Mouse (Mus musculus): ENCODE measurements at regions not wholly inside any gene's neighbourhood (a gene's known extent, or its start where the extent isn't known, plus 50 kb on each side); places are given as distances from the start of the nearest gene placed in this dataset.

DNA sequence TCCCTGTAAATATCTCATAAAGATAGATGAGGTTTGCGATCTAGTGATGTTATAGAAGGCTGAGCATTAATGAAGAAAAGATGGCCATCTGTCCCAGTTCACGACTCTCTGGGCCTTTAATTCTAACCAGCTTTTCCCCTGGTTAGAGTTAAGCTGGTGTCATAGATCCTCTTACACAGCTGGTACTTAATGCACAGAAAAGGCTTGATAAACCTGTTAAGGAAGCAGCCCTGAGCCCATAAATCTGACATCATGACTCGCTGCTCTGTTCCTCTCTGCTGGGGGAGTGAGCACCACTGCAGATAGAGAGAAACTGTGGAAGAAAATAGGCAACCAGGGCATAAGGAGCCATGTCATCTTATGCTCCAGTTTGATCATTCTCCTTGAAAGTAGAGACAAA, 316.5 kb downstream of the Etaa1 start:
- Histone ChIP-seq H3K36me3 (ENCODE audit: control insufficient read depth, insufficient read depth, low read length) (no peaks in the 10 kb centered on the region), H3K9me3 (ENCODE audit: control insufficient read depth, low read length) (no peaks in the 10 kb centered on the region), H3K27ac (replicated peaks; ENCODE audit: low read depth, low read length) (no peak overlapping the region), H3K4me3 (ENCODE audit: low read depth, low read length) (no peak overlapping the region), H3K9ac (ENCODE audit: low read depth, low read length) (no peak overlapping the region), H3K4me2 (ENCODE audit: low read depth, low read length) (no peak overlapping the region), H3K4me1 (ENCODE audit: control insufficient read depth, insufficient read depth, low read length) (no peaks in the 10 kb centered on the region), H3K27me3 (replicated peaks; ENCODE audit: control insufficient read depth, insufficient read depth, low read length) (no peaks in the 10 kb centered on the region)
- ATAC-seq (ENCODE audit: low read depth) (no peak), DNase-seq (ENCODE audit: low spot score) (no peak)
- WGBS: 41% methylated on average over 3 of the region's 3 CpGs

- ATAC-seq (ENCODE audit: low read depth): no peak
- Histone ChIP-seq H3K27ac (replicated peaks; ENCODE audit: low read depth, low read length) (no peak overlapping the region), H3K4me3 (ENCODE audit: low read depth, low read length) (no peak overlapping the region), H3K9ac (ENCODE audit: low read depth, low read length) (no peak overlapping the region), H3K4me1 (ENCODE audit: control insufficient read depth, insufficient read depth, low read length) (no peaks in the 10 kb centered on the region), H3K27me3 (replicated peaks; ENCODE audit: control insufficient read depth, insufficient read depth, low read length) (no peaks in the 10 kb centered on the region), H3K36me3 (ENCODE audit: control insufficient read depth, insufficient read depth, low read length) (no peaks in the 10 kb centered on the region), H3K9me3 (ENCODE audit: control insufficient read depth, low read length) (no peaks in the 10 kb centered on the region), H3K4me2 (ENCODE audit: low read depth, low read length) (no peak overlapping the region)
- no peak for DNase-seq (ENCODE audit: low spot score)
- WGBS: 62% methylated on average over 7 of the region's 7 CpGs
Observed at GRCm38 (mm10) chr11:17639922-17640321, 313.8 kb downstream of the Etaa1 start.

DNA sequence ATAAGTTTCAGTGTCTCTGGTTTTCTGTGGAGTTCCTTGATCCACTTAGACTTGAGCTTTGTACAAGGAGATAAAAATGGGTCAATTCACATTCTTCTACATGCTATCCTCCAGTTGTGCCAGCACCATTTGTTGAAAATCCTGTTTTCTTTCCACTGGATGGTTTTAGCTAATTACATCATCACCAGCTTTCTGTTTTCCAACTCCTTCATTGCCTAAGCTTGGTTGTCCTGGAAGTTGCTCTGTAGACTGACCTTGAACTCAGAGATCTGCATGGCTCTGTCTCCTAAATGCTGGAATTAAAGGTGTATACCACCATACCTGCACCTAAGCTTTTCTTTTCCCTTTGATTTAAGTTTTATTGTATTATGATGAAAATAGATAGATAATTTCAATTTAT, 306.2 kb downstream of the Etaa1 start:
- H3K27me3 ChIP-seq (replicated peaks; ENCODE audit: control insufficient read depth, insufficient read depth, low read length): no peaks in the 10 kb centered on the region
- no peaks in the 10 kb centered on the region for H3K4me1 ChIP-seq (ENCODE audit: control insufficient read depth, insufficient read depth, low read length)
- H3K9me3 ChIP-seq (ENCODE audit: control insufficient read depth, low read length): no peaks in the 10 kb centered on the region
- no peak for DNase-seq (ENCODE audit: low spot score)
- no peak overlapping the region for H3K9ac ChIP-seq (ENCODE audit: low read depth, low read length)
- no peak overlapping the region for H3K4me3 ChIP-seq (ENCODE audit: low read depth, low read length)
- no peak overlapping the region for H3K27ac ChIP-seq (replicated peaks; ENCODE audit: low read depth, low read length)
- no peaks in the 10 kb centered on the region for H3K36me3 ChIP-seq (ENCODE audit: control insufficient read depth, insufficient read depth, low read length)
- no peak for ATAC-seq (ENCODE audit: low read depth)
- H3K4me2 ChIP-seq (ENCODE audit: low read depth, low read length): no peak overlapping the region

DNA sequence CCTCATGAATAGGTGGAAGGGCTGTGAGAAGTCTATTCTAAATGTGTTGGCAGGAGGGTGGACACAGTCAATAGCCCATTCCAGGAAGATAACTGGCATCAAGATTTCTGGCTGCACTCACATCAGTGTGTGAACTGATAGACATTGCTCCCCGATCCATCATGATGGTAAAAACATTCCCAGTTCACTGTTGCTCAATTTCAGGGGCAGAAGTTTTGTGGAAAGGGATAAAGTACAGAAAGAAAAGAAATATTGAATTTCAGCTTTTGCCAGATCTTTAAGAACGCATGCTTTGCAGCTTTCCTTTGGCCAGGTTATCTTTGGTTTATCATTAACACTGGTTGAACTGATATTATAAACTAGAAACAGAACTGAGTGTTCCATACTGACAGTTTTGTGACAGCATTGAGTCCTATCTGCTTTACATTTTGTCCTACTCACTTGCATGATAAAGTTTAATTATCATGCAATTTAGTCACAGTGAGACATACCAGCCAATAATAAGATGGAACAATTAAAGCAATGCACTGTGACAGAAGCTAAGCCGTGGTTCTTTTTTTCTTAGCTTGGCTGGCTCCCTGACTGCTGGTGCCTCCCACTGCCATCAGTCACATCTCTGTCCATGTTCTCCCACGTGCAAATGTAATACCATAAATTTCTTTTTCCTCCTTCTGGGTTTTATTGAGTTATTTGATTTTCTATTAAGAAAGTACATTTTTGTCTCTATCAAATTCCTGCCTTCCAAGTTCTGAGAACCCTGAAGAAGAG, 302.1 kb downstream of the Etaa1 start:
- ATAC-seq (ENCODE audit: low read depth): no peak
- no peak for DNase-seq (ENCODE audit: low spot score)
- WGBS: 58% methylated on average over 4 of the region's 4 CpGs

DNA sequence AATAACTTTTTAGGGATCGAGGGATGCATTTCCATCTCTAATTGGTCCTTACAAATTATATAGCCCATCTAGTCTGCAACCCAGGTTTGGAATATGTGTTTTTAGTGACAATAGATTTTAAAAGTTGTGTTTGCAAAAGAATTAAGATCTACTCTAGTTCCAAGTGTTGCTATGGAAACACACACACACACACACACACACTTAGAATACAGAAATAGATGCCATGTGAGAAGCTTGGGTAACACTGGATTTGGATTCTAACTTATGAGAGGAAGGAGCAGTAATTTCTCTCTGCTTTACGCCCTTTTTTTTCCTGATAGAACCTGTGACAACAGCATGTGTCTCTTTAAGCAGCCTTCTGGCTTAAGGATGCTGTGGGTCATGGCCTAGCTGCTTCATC, 297.8 kb downstream of the Etaa1 start:
- Histone ChIP-seq H3K4me3 (ENCODE audit: low read depth, low read length) (no peak overlapping the region), H3K9ac (ENCODE audit: low read depth, low read length) (no peak overlapping the region), H3K9me3 (ENCODE audit: control insufficient read depth, low read length) (no peaks in the 10 kb centered on the region), H3K4me2 (ENCODE audit: low read depth, low read length) (no peak overlapping the region), H3K27ac (replicated peaks; ENCODE audit: low read depth, low read length) (no peak overlapping the region), H3K36me3 (ENCODE audit: control insufficient read depth, insufficient read depth, low read length) (no peaks in the 10 kb centered on the region), H3K4me1 (ENCODE audit: control insufficient read depth, insufficient read depth, low read length) (no peaks in the 10 kb centered on the region), H3K27me3 (replicated peaks; ENCODE audit: control insufficient read depth, insufficient read depth, low read length) (no peaks in the 10 kb centered on the region)
- DNase-seq (ENCODE audit: low spot score) (no peak), ATAC-seq (ENCODE audit: low read depth) (no peak)
- 86% methylated on average over 2 of the region's 2 CpGs for WGBS

More for the DNA sequence above, 302.1 kb downstream of the Etaa1 start:
- Histone ChIP-seq H3K4me2 (ENCODE audit: low read depth, low read length) (no peak overlapping the region), H3K27me3 (replicated peaks; ENCODE audit: control insufficient read depth, insufficient read depth, low read length) (no peaks in the 10 kb centered on the region), H3K9ac (ENCODE audit: low read depth, low read length) (no peak overlapping the region), H3K4me3 (ENCODE audit: low read depth, low read length) (no peak overlapping the region), H3K36me3 (ENCODE audit: control insufficient read depth, insufficient read depth, low read length) (no peaks in the 10 kb centered on the region), H3K4me1 (ENCODE audit: control insufficient read depth, insufficient read depth, low read length) (no peaks in the 10 kb centered on the region), H3K27ac (replicated peaks; ENCODE audit: low read depth, low read length) (no peak overlapping the region), H3K9me3 (ENCODE audit: control insufficient read depth, low read length) (no peaks in the 10 kb centered on the region)

DNA sequence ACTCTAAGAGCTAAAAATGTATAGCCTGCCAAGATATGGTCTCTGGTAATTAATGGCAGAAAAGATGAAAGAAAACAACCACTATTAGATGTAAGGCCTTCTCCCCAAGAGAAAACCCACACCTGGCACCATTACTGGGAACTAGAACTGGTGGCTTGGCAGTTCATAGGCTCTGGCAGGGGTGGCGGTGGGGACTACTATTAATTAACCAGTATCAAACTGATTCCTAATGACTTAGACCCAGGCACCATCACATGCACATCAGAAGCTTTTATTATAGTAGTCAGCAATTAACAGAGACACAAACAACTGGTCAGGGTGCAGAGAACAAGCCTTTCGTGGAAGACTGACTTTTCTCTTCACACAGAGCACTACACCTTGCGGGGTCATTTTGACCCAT, 296.0 kb downstream of the Etaa1 start:
- no peaks in the 10 kb centered on the region for H3K9me3 ChIP-seq (ENCODE audit: control insufficient read depth, low read length)
- no peak overlapping the region for H3K4me2 ChIP-seq (ENCODE audit: low read depth, low read length)
- no peaks in the 10 kb centered on the region for H3K36me3 ChIP-seq (ENCODE audit: control insufficient read depth, insufficient read depth, low read length)
- H3K9ac ChIP-seq (ENCODE audit: low read depth, low read length): no peak overlapping the region
- 86% methylated on average over 3 of the region's 3 CpGs for WGBS
- H3K27me3 ChIP-seq (replicated peaks; ENCODE audit: control insufficient read depth, insufficient read depth, low read length): no peaks in the 10 kb centered on the region
- no peak for ATAC-seq (ENCODE audit: low read depth)
- no peak overlapping the region for H3K27ac ChIP-seq (replicated peaks; ENCODE audit: low read depth, low read length)
- no peak for DNase-seq (ENCODE audit: low spot score)
- H3K4me1 ChIP-seq (ENCODE audit: control insufficient read depth, insufficient read depth, low read length): no peaks in the 10 kb centered on the region
- H3K4me3 ChIP-seq (ENCODE audit: low read depth, low read length): no peak overlapping the region

- no peak overlapping the region for H3K4me3 ChIP-seq (ENCODE audit: low read depth, low read length)
- ATAC-seq (ENCODE audit: low read depth): no peak
- no peaks in the 10 kb centered on the region for H3K9me3 ChIP-seq (ENCODE audit: control insufficient read depth, low read length)
- no peak overlapping the region for H3K9ac ChIP-seq (ENCODE audit: low read depth, low read length)
- no peak overlapping the region for H3K4me2 ChIP-seq (ENCODE audit: low read depth, low read length)
- WGBS: 67% methylated on average over 3 of the region's 3 CpGs
- no peak overlapping the region for H3K27ac ChIP-seq (replicated peaks; ENCODE audit: low read depth, low read length)
- peak; percentile 17 for DNase-seq (ENCODE audit: low spot score)
- H3K4me1 ChIP-seq (ENCODE audit: control insufficient read depth, insufficient read depth, low read length): no peaks in the 10 kb centered on the region
- no peaks in the 10 kb centered on the region for H3K36me3 ChIP-seq (ENCODE audit: control insufficient read depth, insufficient read depth, low read length)
- no peaks in the 10 kb centered on the region for H3K27me3 ChIP-seq (replicated peaks; ENCODE audit: control insufficient read depth, insufficient read depth, low read length)
Observed at GRCm38 (mm10) chr11:17658289-17658688, 295.4 kb downstream of the Etaa1 start.

DNA sequence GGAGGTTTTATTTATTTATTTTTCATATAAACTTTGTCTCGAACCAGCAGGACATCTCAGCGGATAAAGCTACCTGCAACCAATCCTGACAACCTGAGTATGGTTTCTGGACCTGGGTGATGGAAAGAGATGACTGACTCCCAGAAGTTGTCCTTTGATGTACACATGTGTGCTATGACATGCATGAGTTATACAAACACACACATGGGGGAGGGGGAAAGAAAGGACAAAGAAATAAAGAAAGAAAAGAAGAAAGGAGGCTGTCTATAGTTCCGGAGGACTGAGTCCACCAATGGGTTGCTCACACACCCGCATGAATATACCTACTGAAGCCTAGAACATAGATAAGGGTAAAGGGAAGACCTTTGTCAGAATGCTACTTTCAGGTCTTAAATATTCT, 295.0 kb downstream of the Etaa1 start:
- Histone ChIP-seq H3K27me3 (replicated peaks; ENCODE audit: control insufficient read depth, insufficient read depth, low read length) (no peaks in the 10 kb centered on the region), H3K4me1 (ENCODE audit: control insufficient read depth, insufficient read depth, low read length) (0 out of 2 replicates have a peak, but pooled peaks cover 3% of the 10 kb centered on the region), H3K36me3 (ENCODE audit: control insufficient read depth, insufficient read depth, low read length) (no peaks in the 10 kb centered on the region), H3K4me2 (ENCODE audit: low read depth, low read length) (no peak overlapping the region), H3K4me3 (ENCODE audit: low read depth, low read length) (no peak overlapping the region), H3K9ac (ENCODE audit: low read depth, low read length) (no peak overlapping the region), H3K27ac (replicated peaks; ENCODE audit: low read depth, low read length) (no peak overlapping the region), H3K9me3 (ENCODE audit: control insufficient read depth, low read length) (no peaks in the 10 kb centered on the region)
- no peak for DNase-seq (ENCODE audit: low spot score)
- ATAC-seq (ENCODE audit: low read depth): no peak
- WGBS: 88% methylated on average over 4 of the region's 4 CpGs

DNA sequence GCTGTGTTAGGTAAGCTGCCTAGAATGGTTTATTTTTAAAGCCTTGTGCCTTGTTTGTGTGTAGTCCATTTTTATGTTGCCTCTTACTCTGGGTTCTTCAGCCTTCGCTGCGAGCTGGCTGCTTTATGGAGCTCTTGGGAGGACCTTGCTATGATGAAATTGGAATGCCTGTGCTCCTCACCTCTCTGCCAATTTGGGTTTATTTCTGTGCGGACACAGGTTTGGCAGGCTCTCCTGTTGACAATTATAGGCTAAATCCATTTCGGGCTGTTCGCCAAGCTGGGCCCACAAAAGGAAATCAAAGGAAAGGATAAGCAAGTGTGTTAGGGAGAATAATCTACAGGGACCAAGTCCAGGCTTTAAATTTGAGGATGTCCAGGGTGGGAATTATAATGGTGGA, 289.8 kb downstream of the Etaa1 start:
- no peak overlapping the region for H3K4me3 ChIP-seq (ENCODE audit: low read depth, low read length)
- no peaks in the 10 kb centered on the region for H3K9me3 ChIP-seq (ENCODE audit: control insufficient read depth, low read length)
- DNase-seq (ENCODE audit: low spot score) (peak; percentile 84), ATAC-seq (ENCODE audit: low read depth) (peak; percentile 71)
- H3K27me3 ChIP-seq (replicated peaks; ENCODE audit: control insufficient read depth, insufficient read depth, low read length): no peaks in the 10 kb centered on the region
- no peak overlapping the region; the same call in 1 of the 2 replicates for H3K27ac ChIP-seq (replicated peaks; ENCODE audit: low read depth, low read length)
- H3K9ac ChIP-seq (ENCODE audit: low read depth, low read length): no peak overlapping the region
- H3K36me3 ChIP-seq (ENCODE audit: control insufficient read depth, insufficient read depth, low read length): no peaks in the 10 kb centered on the region
- 0 out of 2 replicates have a peak, but pooled peaks cover 7% of the 10 kb centered on the region for H3K4me1 ChIP-seq (ENCODE audit: control insufficient read depth, insufficient read depth, low read length)
- 47% methylated on average over 5 of the region's 5 CpGs for WGBS
- H3K4me2 ChIP-seq (ENCODE audit: low read depth, low read length): no peak overlapping the region
